Comparison of ENCODE assay signal across 8 mouse cellular contexts in the genomic region with DNA sequence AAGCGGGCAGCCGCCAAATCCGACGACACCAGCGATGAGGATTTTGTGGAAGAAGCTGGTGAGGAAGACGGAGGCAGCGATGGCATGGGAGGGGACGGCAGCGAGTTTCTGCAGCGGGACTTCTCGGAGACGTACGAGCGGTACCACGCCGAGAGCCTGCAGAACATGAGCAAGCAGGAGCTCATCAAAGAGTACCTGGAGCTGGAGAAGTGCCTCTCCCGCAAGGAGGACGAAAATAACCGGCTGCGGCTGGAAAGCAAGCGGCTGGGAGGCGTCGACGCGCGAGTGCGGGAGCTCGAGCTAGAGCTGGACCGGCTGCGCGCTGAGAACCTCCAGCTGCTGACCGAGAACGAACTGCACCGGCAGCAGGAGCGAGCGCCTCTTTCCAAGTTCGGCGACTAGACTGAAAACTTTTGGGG. TPM values are rescaled to one million over a fixed set of nuclear protein-coding genes. Genes with fewer than 3 reads are reported as not detected.
DNase-seq lines count a peak whose midpoint lies in the region; ATAC-seq and TF ChIP-seq lines count a peak whose summit lies in the region.

No protein-coding gene starts in this region.

- peak overlapping the region; percentile 64 for H3K4me3 ChIP-seq in left cerebral cortex, adult 2 months
- H3K4me3 ChIP-seq in kidney, postnatal 0 days (replicated peaks; ENCODE audit: low read depth, low read length): peak overlapping the region; percentile 70

- no peaks in the 10 kb centered on the region for H3K27me3 ChIP-seq in kidney, postnatal 0 days (ENCODE audit: insufficient read depth, low read length)

- peak overlapping the region; percentile 77 for H3K9ac ChIP-seq in kidney, postnatal 0 days (ENCODE audit: low read depth, low read length)

- H3K4me1 ChIP-seq in kidney, postnatal 0 days (replicated peaks; ENCODE audit: insufficient read depth, low read length): peaks cover 19% of the 10 kb centered on the region; the same call in 1 of the 2 replicates

- intact Hi-C loops in left cerebral cortex, adult 2 months (cut with DNase I): loop anchor here (1.0 to 5.0 kb wide), 2 partner anchors 42 to 210 kb away; no protein-coding TSS in a partner anchor

- peak overlapping the region; percentile 92 for H3K27ac ChIP-seq in left cerebral cortex, adult 2 months
- H3K27ac ChIP-seq in kidney, postnatal 0 days: peak overlapping the region; percentile 90

- no peaks in the 10 kb centered on the region for H3K9me3 ChIP-seq in kidney, postnatal 0 days (replicated peaks; ENCODE audit: low read length)

- TF ChIP-seq CTCF in left cerebral cortex, adult 2 months (IDR thresholded peaks at IDR 0.05): no peak
- TF ChIP-seq CTCF in kidney, postnatal 0 days (IDR thresholded peaks at IDR 0.05; ENCODE audit: low read depth): no peak

- under 1% methylated on average over 38 of the region's 38 CpGs for WGBS in kidney, postnatal 0 days

- DNase-seq in left cerebral cortex, adult 2 months (ENCODE audit: extremely low spot score in 1 of 2, low spot score in 2 of 2): no peak
- no peak for DNase-seq in left cerebral cortex, adult 8-10 months (ENCODE audit: low spot score in 2 of 2)
- peak; percentile 24 for DNase-seq in T-cell, adult 2 months (ENCODE audit: low spot score)
- peak; percentile 80 for DNase-seq in kidney, postnatal 0 days (ENCODE audit: low spot score)
- DNase-seq in mesoderm, embryonic 11.5 days (ENCODE audit: low read depth, low spot score): peak; percentile 54
- no peak for DNase-seq in testis, postnatal 14 days (ENCODE audit: low spot score)

- ATAC-seq in erythroid progenitor cell, adult 5-6 weeks (replicated peaks; ENCODE audit: low FRiP score, poor library complexity, severe bottlenecking): peak; percentile 2; the same call in 1 of the 2 replicates
- ATAC-seq in kidney, postnatal 0 days (replicated peaks; ENCODE audit: low FRiP score, low read depth): no peak
- ATAC-seq in granulocyte monocyte progenitor cell, adult 5-6 weeks (replicated peaks; ENCODE audit: poor library complexity, severe bottlenecking): no peak

- H3K36me3 ChIP-seq in kidney, postnatal 0 days (ENCODE audit: insufficient read depth, low read length): no peaks in the 10 kb centered on the region

- H3K4me2 ChIP-seq in kidney, postnatal 0 days (ENCODE audit: low read length): peak overlapping the region; percentile 89

RNA-seq across cellular contexts. Expression of a gene that starts 1.6 kb away (rescaled TPM):
- 10 to 100 TPM; 49.6 to 50.0 TPM for total RNA-seq in left cerebral cortex, adult 2 months (2021)
- total RNA-seq in left cerebral cortex, adult 8-10 months (2022): 10 to 100 TPM; 34.4 to 38.5 (median 35.6) TPM
- total RNA-seq in erythroid progenitor cell, adult 5-6 weeks (2015; ENCODE audit: low replicate concordance): 7.5 and 14.1 TPM in 2 replicates
- total RNA-seq in erythroid progenitor cell, adult 5-6 weeks (2017; ENCODE audit: low replicate concordance): 20.8 and 26.7 TPM in 2 replicates
- 6.5 and 6.8 TPM in 2 replicates for polyA plus RNA-seq in kidney, postnatal 0 days (2015; fragmentation: Nextera tagmentation; extraction: Ambion mirVana)
- 9.7 and 13.5 TPM in 2 replicates for total RNA-seq in granulocyte monocyte progenitor cell, adult 5-6 weeks (2014; fragmentation: Nextera tagmentation)
- total RNA-seq in granulocyte monocyte progenitor cell, adult 5-6 weeks (2017): 28.7 and 31.0 TPM in 2 replicates

RNA-seq across cellular contexts. Expression of a gene that starts 14.6 kb away (rescaled TPM):
- total RNA-seq in left cerebral cortex, adult 2 months (2021): 10 to 100 TPM; 14.0 to 14.1 TPM
- 10 to 100 TPM; 13.4 to 18.1 (median 16.5) TPM for total RNA-seq in left cerebral cortex, adult 8-10 months (2022)
- 1.8 and 3.8 TPM in 2 replicates for total RNA-seq in erythroid progenitor cell, adult 5-6 weeks (2015; ENCODE audit: low replicate concordance)
- total RNA-seq in erythroid progenitor cell, adult 5-6 weeks (2017; ENCODE audit: low replicate concordance): 5.9 and 13.0 TPM in 2 replicates
- 6.5 and 6.9 TPM in 2 replicates for polyA plus RNA-seq in kidney, postnatal 0 days (2015; fragmentation: Nextera tagmentation; extraction: Ambion mirVana)
- 2.6 and 6.4 TPM in 2 replicates for total RNA-seq in granulocyte monocyte progenitor cell, adult 5-6 weeks (2014; fragmentation: Nextera tagmentation)
- 1.3 and 3.4 TPM in 2 replicates for total RNA-seq in granulocyte monocyte progenitor cell, adult 5-6 weeks (2017)

RNA-seq across cellular contexts. Expression of a gene that starts 16.1 kb away (rescaled TPM):
- 10 to 100 TPM; 72.3 to 88.2 TPM for total RNA-seq in left cerebral cortex, adult 2 months (2021)
- total RNA-seq in left cerebral cortex, adult 8-10 months (2022): 10 to 100 TPM; 82.6 to 93.2 (median 88.7) TPM
- total RNA-seq in erythroid progenitor cell, adult 5-6 weeks (2015; ENCODE audit: low replicate concordance): 13.4 and 21.6 TPM in 2 replicates
- total RNA-seq in erythroid progenitor cell, adult 5-6 weeks (2017; ENCODE audit: low replicate concordance): 25.6 and 60.5 TPM in 2 replicates
- polyA plus RNA-seq in kidney, postnatal 0 days (2015; fragmentation: Nextera tagmentation; extraction: Ambion mirVana): 36.6 and 39.7 TPM in 2 replicates
- total RNA-seq in granulocyte monocyte progenitor cell, adult 5-6 weeks (2014; fragmentation: Nextera tagmentation): 4.8 and 9.6 TPM in 2 replicates
- 5.8 and 10.7 TPM in 2 replicates for total RNA-seq in granulocyte monocyte progenitor cell, adult 5-6 weeks (2017)

RNA-seq across cellular contexts. Expression of a gene that starts 16.1 kb away (rescaled TPM):
- 10 to 100 TPM; 16.5 to 19.0 TPM for total RNA-seq in left cerebral cortex, adult 2 months (2021)
- 10 to 100 TPM; 17.5 to 20.3 (median 18.0) TPM for total RNA-seq in left cerebral cortex, adult 8-10 months (2022)
- 1.4 TPM in 1 of 2 replicates, not detected in the other for total RNA-seq in erythroid progenitor cell, adult 5-6 weeks (2015; ENCODE audit: low replicate concordance)
- total RNA-seq in erythroid progenitor cell, adult 5-6 weeks (2017; ENCODE audit: low replicate concordance): 3.1 TPM in 1 of 2 replicates, not detected in the other
- polyA plus RNA-seq in kidney, postnatal 0 days (2015; fragmentation: Nextera tagmentation; extraction: Ambion mirVana): 4.2 and 5.6 TPM in 2 replicates
- 0.41 TPM in 1 of 2 replicates, not detected in the other for total RNA-seq in granulocyte monocyte progenitor cell, adult 5-6 weeks (2014; fragmentation: Nextera tagmentation)
- 3.2 TPM in 1 of 2 replicates, not detected in the other for total RNA-seq in granulocyte monocyte progenitor cell, adult 5-6 weeks (2017)

RNA-seq across cellular contexts. Expression of a gene that starts 53.3 kb away (rescaled TPM):
- 100 to 1,000 TPM; 186 to 209 TPM for total RNA-seq in left cerebral cortex, adult 2 months (2021)
- total RNA-seq in left cerebral cortex, adult 8-10 months (2022): 100 to 1,000 TPM in 3 of 4 experiments, 10 to 100 TPM in 1; 81.7 to 115 (median 108) TPM
- total RNA-seq in erythroid progenitor cell, adult 5-6 weeks (2015; ENCODE audit: low replicate concordance): 33.2 and 49.9 TPM in 2 replicates
- 9.2 and 22.3 TPM in 2 replicates for total RNA-seq in erythroid progenitor cell, adult 5-6 weeks (2017; ENCODE audit: low replicate concordance)
- 2.6 and 3.4 TPM in 2 replicates for polyA plus RNA-seq in kidney, postnatal 0 days (2015; fragmentation: Nextera tagmentation; extraction: Ambion mirVana)
- total RNA-seq in granulocyte monocyte progenitor cell, adult 5-6 weeks (2014; fragmentation: Nextera tagmentation): 58.4 and 94.0 TPM in 2 replicates
- total RNA-seq in granulocyte monocyte progenitor cell, adult 5-6 weeks (2017): 21.3 and 31.0 TPM in 2 replicates

Comparison
In these comparisons a context has a peak if more than half of its experiments do, and no peak if none do; other contexts are left out.
1. DNase-seq: peak in T-cell, adult 2 months (single experiment), kidney, postnatal 0 days (single experiment) and mesoderm, embryonic 11.5 days (single experiment); none in left cerebral cortex, adult 2 months (0 of 2), left cerebral cortex, adult 8-10 months (0 of 2) and testis, postnatal 14 days (single experiment).